Mouse (Mus musculus) embryo, embryonic 11.5 days (tissue): ENCODE results near the gene Nkx2-1.

Experiments
- DNase-seq: peaks from one replicate; pipeline ENCODE4 v3.0.0-alpha.2; 2012; ENCODE audit warnings: low read depth, low spot score

Nkx2-1 gene

GRCm38 (mm10) chr12:56522191-56522590 lies 14.5 kb downstream of the Nkx2-1 start:
- no peak for DNase-seq

GRCm38 (mm10) chr12:56521106-56521840 lies 15.4 kb downstream of the Nkx2-1 start:
- DNase-seq, result no peak

- no peak for DNase-seq
These were observed 16.2 kb downstream of the Nkx2-1 start for GRCm38 (mm10) chr12:56520396-56521105.

GRCm38 (mm10) chr12:56519738-56520191 lies 16.9 kb downstream of the Nkx2-1 start:
- no peak for DNase-seq

GRCm38 (mm10) chr12:56519071-56519737 lies 17.5 kb downstream of the Nkx2-1 start:
- no peak for DNase-seq

- DNase-seq, result no peak
These were observed 18.5 kb downstream of the Nkx2-1 start for GRCm38 (mm10) chr12:56518221-56518620.

GRCm38 (mm10) chr12:56514831-56515230 lies 21.9 kb downstream of the Nkx2-1 start:
- DNase-seq, result no peak

- no peak for DNase-seq
These were observed 28.3 kb downstream of the Nkx2-1 start for GRCm38 (mm10) chr12:56508413-56508812.

GRCm38 (mm10) chr12:56487046-56487445 lies 49.7 kb downstream of the Nkx2-1 start:
- no peak for DNase-seq

- no peak for DNase-seq
These were observed 54.1 kb downstream of the Nkx2-1 start for GRCm38 (mm10) chr12:56482606-56483005.
